Mouse (Mus musculus) lung, adult 2 months (tissue): ENCODE measurements around the gene Fuca1.

Experiments used
- CTCF ChIP-seq: fragments of 200-500 bp; IDR thresholded peaks from 2 replicates; pipeline ENCODE4 v1.5.1; 2011; ENCODE audit warnings: mild to moderate bottlenecking, low read length, control low read depth; ENCODE audit not compliant: insufficient read depth
- POLR2A ChIP-seq: fragments of 200-500 bp; IDR thresholded peaks from 2 replicates; pipeline ENCODE4 v1.6.1; 2011; ENCODE audit warnings: low read depth, mild to moderate bottlenecking, control low read depth, low read length, borderline replicate concordance; ENCODE audit errors: extremely low read depth

GRCm38 (mm10) chr4:135880576-135880975 lies 40.0 kb upstream of the Fuca1 start:
- no peak for TF ChIP-seq CTCF
- no peak for TF ChIP-seq POLR2A
